Mouse (Mus musculus) liver, embryonic 14.5 days (tissue): ENCODE measurements around the gene Gmpr.

Experiments used
- CTCF ChIP-seq: IDR thresholded peaks from 2 replicates; pipeline ENCODE4 v1.5.1; 2016; ENCODE audit warnings: antibody characterized with exemption, low read depth, control low read depth
- EP300 ChIP-seq: IDR thresholded peaks from 2 replicates; pipeline ENCODE4 v1.6.1; 2016; ENCODE audit warnings: antibody characterized with exemption, low read depth

DNA sequence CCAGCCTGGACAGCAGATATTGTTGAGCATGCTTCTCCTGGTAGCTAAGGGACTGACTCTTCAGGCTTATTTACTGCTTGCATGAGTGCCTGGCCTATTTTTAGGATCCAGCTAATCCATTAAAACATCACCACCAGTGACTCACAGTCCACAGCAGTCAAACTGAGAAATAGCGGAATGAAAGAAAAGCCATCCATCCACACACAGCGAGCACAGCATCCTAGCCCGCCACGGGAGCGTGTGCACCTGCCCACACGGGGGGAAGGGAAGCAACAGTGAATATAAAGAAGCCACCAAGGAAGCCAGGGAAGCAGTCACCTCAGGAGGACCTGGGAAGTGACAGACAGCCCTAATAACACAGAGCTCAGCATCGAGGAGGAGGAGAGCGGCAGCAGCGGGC, 54.8 kb downstream of the Gmpr start:
- TF ChIP-seq CTCF, result no peak
- TF ChIP-seq EP300, result no peak
